Mouse (Mus musculus) frontal cortex, adult 2 months (tissue): ENCODE measurements around the gene Sik3. TPM values are rescaled to one million over a fixed set of nuclear protein-coding genes. Genes with fewer than 3 reads are reported as not detected.

Experiments
- DNase-seq, 2 experiments: peaks; one replicate each; pipeline ENCODE4 v3.0.0; 2022; ENCODE audit warnings: low spot score in 1 of 2; ENCODE audit errors: extremely low spot score in 1 of 2
- polyA plus RNA-seq: library from polyadenylated mRNA; depleted of rRNA; stranded (reverse); fragments of >200 nt; gene quantifications from 2 replicates; pipeline ENCODE4 v1.2.3, GENCODE M21; 2012; rRNA removed

Sik3 gene
- polyA plus RNA-seq, 1 experiment, result 54.9 TPM

- DNase-seq, result no peak
Measured at GRCm38 (mm10) chr9:46256177-46256576, 243.6 kb downstream of the Sik3 start.

GRCm38 (mm10) chr9:46256658-46257385 lies 244.2 kb downstream of the Sik3 start:
- no peak for DNase-seq

- no peak for DNase-seq
Measured at GRCm38 (mm10) chr9:46257546-46257945, 244.9 kb downstream of the Sik3 start.

GRCm38 (mm10) chr9:46259111-46259510 lies 246.5 kb downstream of the Sik3 start:
- no peak for DNase-seq

- no peak for DNase-seq
Measured at GRCm38 (mm10) chr9:46261131-46261530, 248.5 kb downstream of the Sik3 start.

- no peak for DNase-seq
Measured at GRCm38 (mm10) chr9:46268343-46268873, 255.8 kb downstream of the Sik3 start, which contains the start of gene Apoa5. Gene Apoa5, plus strand, starts transcription at chr9:46268633.

- DNase-seq, result no peak
Measured at GRCm38 (mm10) chr9:46269125-46269524, 256.5 kb downstream of the Sik3 start.

- DNase-seq, result no peak
Measured at GRCm38 (mm10) chr9:46270782-46271181, 258.2 kb downstream of the Sik3 start.

- DNase-seq, result no peak
Measured at GRCm38 (mm10) chr9:46272070-46272469, 259.4 kb downstream of the Sik3 start.

- DNase-seq, result peak; percentile 85 to 91
Measured at GRCm38 (mm10) chr9:46272677-46273454, 260.2 kb downstream of the Sik3 start, which contains the start of gene Zpr1. Gene Zpr1, plus strand, starts transcription at chr9:46273064.

Other genes with a start within 250 kb of the Sik3 start
- gene Cep164, start 184.1 kb upstream of the Sik3 start, polyA plus RNA-seq, result 26.1 and 26.5 TPM in 2 replicates
- 52.5 and 53.3 TPM in 2 replicates for gene Bace1, start 174.2 kb upstream of the Sik3 start, polyA plus RNA-seq
- gene Pcsk7, start 106.3 kb upstream of the Sik3 start, polyA plus RNA-seq, result 26.8 and 31.3 TPM in 2 replicates
- gene Rnf214, start 105.9 kb upstream of the Sik3 start, polyA plus RNA-seq, result 43.9 and 47.3 TPM in 2 replicates
- 15.4 and 21.4 TPM in 2 replicates for gene Tagln, start 76.8 kb upstream of the Sik3 start, polyA plus RNA-seq
- gene Sidt2, start 57.6 kb upstream of the Sik3 start, polyA plus RNA-seq, result 103 and 112 TPM in 2 replicates
- 99.0 and 106 TPM in 2 replicates for gene Pafah1b2, start 130 bp upstream of the Sik3 start, polyA plus RNA-seq
- 2.4 and 4.1 TPM in 2 replicates for gene Apoa1, start 215.8 kb downstream of the Sik3 start, polyA plus RNA-seq
- gene Apoc3, start 222.8 kb downstream of the Sik3 start, polyA plus RNA-seq, result 0.38 and 0.90 TPM in 2 replicates
- 0.26 and 0.76 TPM in 2 replicates for gene Apoa4, start 227.9 kb downstream of the Sik3 start, polyA plus RNA-seq